Mouse (Mus musculus): ENCODE data around the gene Atxn1. TPM values are rescaled to one million over a fixed set of nuclear protein-coding genes. Genes with fewer than 3 reads are reported as not detected.

Atxn1 gene
- polyA plus RNA-seq, 1 experiment from 2014 or later = 10.4 TPM

DNA sequence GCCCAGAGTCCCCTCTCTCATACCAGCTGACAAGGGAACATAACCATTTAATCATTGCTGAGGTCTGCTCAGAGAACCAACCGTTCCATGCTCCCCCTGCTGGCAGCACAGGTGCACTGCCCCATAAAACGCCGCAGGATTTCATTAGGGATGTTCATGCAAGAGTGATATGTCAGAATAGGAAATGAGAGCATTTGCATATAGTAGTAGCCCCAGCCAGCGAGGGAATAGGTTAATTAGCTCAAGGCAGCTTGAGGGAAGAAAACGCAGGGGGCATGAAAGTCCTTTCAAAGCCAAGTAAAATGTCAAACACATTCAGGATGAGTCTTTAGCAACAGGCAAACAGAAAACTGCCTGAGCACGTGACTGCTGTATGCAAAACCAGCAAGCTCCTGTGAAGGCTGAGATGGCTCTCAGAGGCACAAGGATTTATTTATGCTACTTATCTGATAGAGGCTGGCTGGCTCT, 393.0 kb downstream of the Atxn1 start:
- Histone ChIP-seq H3K4me2 (ENCODE audit: low read length) (peak overlapping the region; percentile 37), H3K9ac (ENCODE audit: low read depth, low read length) (peak overlapping the region; percentile 28; the same call in 1 of the 2 replicates), H3K36me3 (ENCODE audit: control insufficient read depth, insufficient read depth, low read length) (peaks cover 3% of the 10 kb centered on the region; the same call in 1 of the 2 replicates), H3K4me1 (ENCODE audit: control insufficient read depth, insufficient read depth, low read length) (peaks cover 9% of the 10 kb centered on the region), H3K27ac (ENCODE audit: low read length) (peak overlapping the region; percentile 45), H3K9me3 (replicated peaks; ENCODE audit: control insufficient read depth, low read length, poor library complexity, severe bottlenecking) (no peaks in the 10 kb centered on the region), H3K4me3 (ENCODE audit: low read depth, low read length) (peak overlapping the region; percentile 22), H3K27me3 (ENCODE audit: control insufficient read depth, insufficient read depth, low read depth, low read length) (no peaks in the 10 kb centered on the region)
- peak; percentile 82 for ATAC-seq
- 2% methylated on average over 6 of the region's 6 CpGs for WGBS

DNA sequence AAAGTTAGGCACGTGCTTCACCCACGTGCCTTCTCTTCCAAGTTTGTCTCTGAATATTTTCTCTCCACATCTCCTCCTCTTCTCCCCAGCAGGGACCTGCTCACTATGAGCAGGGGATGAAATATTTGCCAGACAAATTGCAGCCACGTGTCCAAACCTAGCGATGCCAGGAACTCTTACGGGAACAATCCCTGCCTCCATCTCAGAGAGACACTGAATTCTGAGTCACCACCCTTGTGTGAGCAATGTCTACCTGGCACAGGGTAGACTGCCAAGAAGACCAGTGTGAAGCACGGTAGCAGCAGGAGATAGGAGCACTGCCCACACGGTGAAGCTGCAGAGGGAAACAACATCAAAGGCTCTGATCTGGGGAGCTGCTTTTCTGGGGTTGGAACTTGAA, 394.9 kb downstream of the Atxn1 start:
- 82% methylated on average over 7 of the region's 7 CpGs for WGBS
- H3K4me2 ChIP-seq (ENCODE audit: low read length) = no peak overlapping the region
- ATAC-seq = no peak
- peaks cover 7% of the 10 kb centered on the region; the same call in 1 of the 2 replicates for H3K36me3 ChIP-seq (ENCODE audit: control insufficient read depth, insufficient read depth, low read length)
- no peak overlapping the region for H3K9ac ChIP-seq (ENCODE audit: low read depth, low read length)
- H3K27ac ChIP-seq (ENCODE audit: low read length) = no peak overlapping the region
- no peaks in the 10 kb centered on the region for H3K27me3 ChIP-seq (ENCODE audit: control insufficient read depth, insufficient read depth, low read depth, low read length)
- H3K4me1 ChIP-seq (ENCODE audit: control insufficient read depth, insufficient read depth, low read length) = peaks cover 5% of the 10 kb centered on the region
- H3K9me3 ChIP-seq (replicated peaks; ENCODE audit: control insufficient read depth, low read length, poor library complexity, severe bottlenecking) = no peaks in the 10 kb centered on the region
- no peak overlapping the region for H3K4me3 ChIP-seq (ENCODE audit: low read depth, low read length)

DNA sequence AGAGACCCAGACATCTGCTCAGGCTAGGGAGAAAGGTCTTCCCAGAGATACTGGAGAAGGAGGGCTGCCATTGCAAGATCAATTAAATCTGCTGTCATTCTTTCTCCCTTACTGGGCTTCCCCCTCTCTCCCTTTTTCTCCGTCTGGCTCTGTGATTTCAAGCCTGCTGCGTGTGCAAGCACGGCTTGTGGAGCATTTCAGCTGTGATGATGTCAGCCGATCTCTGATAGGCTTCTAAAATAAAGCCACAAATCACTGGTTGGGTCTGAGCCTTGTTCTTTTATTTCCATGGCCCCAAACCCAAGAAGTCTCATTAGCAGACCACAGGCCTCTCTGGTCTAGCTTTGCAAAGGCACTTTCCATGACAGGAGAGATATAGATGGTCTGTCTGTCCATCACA, 399.9 kb downstream of the Atxn1 start:
- H3K27ac ChIP-seq (ENCODE audit: low read length) = no peak overlapping the region
- WGBS = 66% methylated on average over 4 of the region's 4 CpGs
- ATAC-seq = no peak

DNA sequence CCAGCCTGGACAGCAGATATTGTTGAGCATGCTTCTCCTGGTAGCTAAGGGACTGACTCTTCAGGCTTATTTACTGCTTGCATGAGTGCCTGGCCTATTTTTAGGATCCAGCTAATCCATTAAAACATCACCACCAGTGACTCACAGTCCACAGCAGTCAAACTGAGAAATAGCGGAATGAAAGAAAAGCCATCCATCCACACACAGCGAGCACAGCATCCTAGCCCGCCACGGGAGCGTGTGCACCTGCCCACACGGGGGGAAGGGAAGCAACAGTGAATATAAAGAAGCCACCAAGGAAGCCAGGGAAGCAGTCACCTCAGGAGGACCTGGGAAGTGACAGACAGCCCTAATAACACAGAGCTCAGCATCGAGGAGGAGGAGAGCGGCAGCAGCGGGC, 402.8 kb downstream of the Atxn1 start:
- Histone ChIP-seq H3K9ac (ENCODE audit: low read depth, low read length) (no peak overlapping the region), H3K4me1 (ENCODE audit: control insufficient read depth, insufficient read depth, low read length) (peaks cover 2% of the 10 kb centered on the region; the same call in 1 of the 2 replicates), H3K9me3 (replicated peaks; ENCODE audit: control insufficient read depth, low read length, poor library complexity, severe bottlenecking) (no peaks in the 10 kb centered on the region), H3K4me3 (ENCODE audit: low read depth, low read length) (no peak overlapping the region), H3K27ac (ENCODE audit: low read length) (no peak overlapping the region), H3K4me2 (ENCODE audit: low read length) (no peak overlapping the region), H3K36me3 (ENCODE audit: control insufficient read depth, insufficient read depth, low read length) (peaks cover 6% of the 10 kb centered on the region; the same call in 1 of the 2 replicates), H3K27me3 (ENCODE audit: control insufficient read depth, insufficient read depth, low read depth, low read length) (no peaks in the 10 kb centered on the region)
- ATAC-seq = no peak
- 71% methylated on average over 9 of the region's 9 CpGs for WGBS

More for the DNA sequence above, 399.9 kb downstream of the Atxn1 start:
- no peak overlapping the region for H3K4me2 ChIP-seq (ENCODE audit: low read length)
- H3K4me3 ChIP-seq (ENCODE audit: low read depth, low read length) = no peak overlapping the region
- H3K27me3 ChIP-seq (ENCODE audit: control insufficient read depth, insufficient read depth, low read depth, low read length) = no peaks in the 10 kb centered on the region
- H3K4me1 ChIP-seq (ENCODE audit: control insufficient read depth, insufficient read depth, low read length) = peaks cover 2% of the 10 kb centered on the region; the same call in 1 of the 2 replicates
- H3K36me3 ChIP-seq (ENCODE audit: control insufficient read depth, insufficient read depth, low read length) = peaks cover 7% of the 10 kb centered on the region; the same call in 1 of the 2 replicates
- no peak overlapping the region for H3K9ac ChIP-seq (ENCODE audit: low read depth, low read length)
- H3K9me3 ChIP-seq (replicated peaks; ENCODE audit: control insufficient read depth, low read length, poor library complexity, severe bottlenecking) = no peaks in the 10 kb centered on the region

DNA sequence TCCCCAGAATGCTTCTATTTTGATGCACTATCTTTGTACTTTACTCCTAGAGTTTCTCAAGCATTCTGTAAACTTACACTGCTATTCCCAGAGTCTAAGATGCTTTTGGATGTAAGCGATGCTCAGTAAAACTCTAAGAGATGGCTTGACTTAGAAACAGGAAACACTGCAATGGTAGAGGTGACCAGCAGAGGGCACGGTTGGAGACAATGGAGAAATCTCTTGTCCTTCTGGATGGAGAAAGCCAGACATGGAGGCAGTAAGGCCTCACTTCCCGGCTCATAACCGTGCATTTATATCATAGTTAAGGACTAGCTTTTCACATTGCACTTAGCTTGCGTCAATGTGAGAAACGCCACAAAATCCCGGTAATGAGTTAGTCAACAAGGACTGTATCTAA, 404.3 kb downstream of the Atxn1 start:
- ATAC-seq = no peak
- Histone ChIP-seq H3K27ac (ENCODE audit: low read length) (no peak overlapping the region), H3K4me2 (ENCODE audit: low read length) (no peak overlapping the region), H3K9ac (ENCODE audit: low read depth, low read length) (no peak overlapping the region), H3K4me1 (ENCODE audit: control insufficient read depth, insufficient read depth, low read length) (peaks cover 2% of the 10 kb centered on the region; the same call in 1 of the 2 replicates), H3K36me3 (ENCODE audit: control insufficient read depth, insufficient read depth, low read length) (no peaks in the 10 kb centered on the region), H3K4me3 (ENCODE audit: low read depth, low read length) (no peak overlapping the region), H3K27me3 (ENCODE audit: control insufficient read depth, insufficient read depth, low read depth, low read length) (no peaks in the 10 kb centered on the region), H3K9me3 (replicated peaks; ENCODE audit: control insufficient read depth, low read length, poor library complexity, severe bottlenecking) (no peaks in the 10 kb centered on the region)
- WGBS = 76% methylated on average over 7 of the region's 7 CpGs

DNA sequence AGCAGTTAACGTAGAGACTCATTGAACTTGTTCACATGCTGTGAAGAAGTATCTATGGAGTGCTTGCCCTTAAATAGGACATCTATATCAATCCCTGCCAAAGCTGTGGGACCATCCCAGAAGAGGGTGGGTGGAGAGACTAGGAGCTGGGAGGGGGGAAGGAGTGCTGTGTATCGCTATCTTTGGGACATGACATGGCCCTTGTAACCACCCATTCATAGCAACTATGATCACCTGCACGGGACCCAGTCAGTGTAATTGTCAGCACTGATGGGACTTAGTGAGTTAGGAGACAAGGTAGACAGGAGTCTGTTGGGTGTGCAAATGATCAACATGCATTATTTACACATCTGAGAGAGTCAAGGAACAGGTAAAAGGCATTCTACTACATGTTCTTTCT, 405.6 kb downstream of the Atxn1 start:
- H3K9me3 ChIP-seq (replicated peaks; ENCODE audit: control insufficient read depth, low read length, poor library complexity, severe bottlenecking) = no peaks in the 10 kb centered on the region
- no peak overlapping the region for H3K9ac ChIP-seq (ENCODE audit: low read depth, low read length)
- H3K4me3 ChIP-seq (ENCODE audit: low read depth, low read length) = no peak overlapping the region
- WGBS = 83% methylated on average over 3 of the region's 3 CpGs
- ATAC-seq = no peak
- H3K4me2 ChIP-seq (ENCODE audit: low read length) = no peak overlapping the region
- peaks cover 2% of the 10 kb centered on the region; the same call in 1 of the 2 replicates for H3K4me1 ChIP-seq (ENCODE audit: control insufficient read depth, insufficient read depth, low read length)
- H3K27ac ChIP-seq (ENCODE audit: low read length) = no peak overlapping the region
- H3K36me3 ChIP-seq (ENCODE audit: control insufficient read depth, insufficient read depth, low read length) = no peaks in the 10 kb centered on the region
- no peaks in the 10 kb centered on the region for H3K27me3 ChIP-seq (ENCODE audit: control insufficient read depth, insufficient read depth, low read depth, low read length)

DNA sequence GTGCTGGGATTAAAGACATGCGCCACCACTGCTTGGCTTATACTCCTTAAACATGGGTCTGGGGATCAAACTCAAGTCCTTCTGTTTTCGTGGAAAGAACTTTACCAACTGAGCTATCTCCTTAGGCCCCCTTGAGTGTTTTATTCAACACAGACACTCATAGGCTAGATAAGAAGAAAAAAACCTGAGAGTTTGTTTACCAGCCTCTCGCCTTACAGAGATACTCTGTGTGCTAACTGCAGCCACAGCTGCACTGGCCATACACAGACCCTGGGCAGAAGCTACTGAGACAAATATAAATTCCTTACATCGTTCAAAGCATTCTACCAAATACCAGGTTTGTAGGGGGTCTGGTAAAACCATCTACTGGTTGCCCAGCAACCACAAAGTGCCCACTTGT, 406.4 kb downstream of the Atxn1 start:
- Histone ChIP-seq H3K4me1 (ENCODE audit: control insufficient read depth, insufficient read depth, low read length) (peaks cover 2% of the 10 kb centered on the region; the same call in 1 of the 2 replicates), H3K4me3 (ENCODE audit: low read depth, low read length) (no peak overlapping the region), H3K9ac (ENCODE audit: low read depth, low read length) (no peak overlapping the region), H3K27ac (ENCODE audit: low read length) (no peak overlapping the region), H3K36me3 (ENCODE audit: control insufficient read depth, insufficient read depth, low read length) (no peaks in the 10 kb centered on the region), H3K9me3 (replicated peaks; ENCODE audit: control insufficient read depth, low read length, poor library complexity, severe bottlenecking) (no peaks in the 10 kb centered on the region), H3K27me3 (ENCODE audit: control insufficient read depth, insufficient read depth, low read depth, low read length) (no peaks in the 10 kb centered on the region), H3K4me2 (ENCODE audit: low read length) (no peak overlapping the region)
- 62% methylated on average over 4 of the region's 4 CpGs for WGBS
- no peak for ATAC-seq

DNA sequence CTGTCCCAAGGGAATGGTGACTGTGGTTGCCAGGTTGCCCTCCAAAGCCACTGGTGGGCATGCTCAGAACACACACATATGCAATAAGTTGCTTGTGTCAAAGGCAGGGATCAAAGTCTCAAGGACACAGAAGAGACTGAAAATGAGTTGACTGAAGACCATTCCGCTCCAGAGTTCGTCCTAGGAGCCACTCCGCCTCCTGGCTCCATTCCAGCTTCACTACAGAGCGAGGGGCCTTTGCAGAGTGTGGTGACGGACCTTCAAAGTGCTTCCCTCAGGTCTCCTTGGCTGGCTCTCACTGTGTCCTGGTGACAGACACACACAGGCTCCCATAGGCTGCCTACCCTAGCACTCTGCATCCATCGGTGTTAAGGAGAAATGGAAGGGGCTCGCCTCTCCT, 411.1 kb downstream of the Atxn1 start:
- Histone ChIP-seq H3K9me3 (replicated peaks; ENCODE audit: control insufficient read depth, low read length, poor library complexity, severe bottlenecking) (no peaks in the 10 kb centered on the region), H3K9ac (ENCODE audit: low read depth, low read length) (no peak overlapping the region), H3K36me3 (ENCODE audit: control insufficient read depth, insufficient read depth, low read length) (no peaks in the 10 kb centered on the region), H3K27me3 (ENCODE audit: control insufficient read depth, insufficient read depth, low read depth, low read length) (no peaks in the 10 kb centered on the region), H3K4me3 (ENCODE audit: low read depth, low read length) (no peak overlapping the region), H3K27ac (ENCODE audit: low read length) (no peak overlapping the region), H3K4me1 (ENCODE audit: control insufficient read depth, insufficient read depth, low read length) (peaks cover 4% of the 10 kb centered on the region), H3K4me2 (ENCODE audit: low read length) (no peak overlapping the region)
- no peak for ATAC-seq
- 64% methylated on average over 7 of the region's 7 CpGs for WGBS

DNA sequence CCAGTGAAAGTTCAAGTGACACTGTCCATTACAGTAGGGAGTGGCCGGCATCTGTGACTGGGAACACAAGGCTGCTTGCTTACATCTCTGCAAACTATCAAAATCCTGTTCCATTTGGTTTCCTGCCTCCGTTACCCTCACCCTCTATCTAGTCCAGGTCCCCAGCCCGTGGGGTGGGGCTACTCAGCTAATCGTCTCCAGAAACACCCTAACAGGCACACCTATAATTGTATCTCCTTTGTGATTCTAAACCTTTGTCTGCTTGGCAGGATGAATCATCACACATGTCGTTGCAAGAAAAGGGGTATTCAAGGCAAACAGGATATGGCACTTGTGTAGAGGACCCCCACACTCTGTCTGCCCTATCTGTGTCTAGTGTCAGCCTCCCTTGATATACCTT, 417.3 kb downstream of the Atxn1 start:
- no peaks in the 10 kb centered on the region for H3K36me3 ChIP-seq (ENCODE audit: control insufficient read depth, insufficient read depth, low read length)
- no peak overlapping the region for H3K4me2 ChIP-seq (ENCODE audit: low read length)
- no peaks in the 10 kb centered on the region for H3K27me3 ChIP-seq (ENCODE audit: control insufficient read depth, insufficient read depth, low read depth, low read length)
- H3K9me3 ChIP-seq (replicated peaks; ENCODE audit: control insufficient read depth, low read length, poor library complexity, severe bottlenecking) = no peaks in the 10 kb centered on the region
- H3K9ac ChIP-seq (ENCODE audit: low read depth, low read length) = no peak overlapping the region
- no peak for ATAC-seq
- H3K4me3 ChIP-seq (ENCODE audit: low read depth, low read length) = no peak overlapping the region
- WGBS = 87% methylated on average over 5 of the region's 5 CpGs
- no peak overlapping the region for H3K27ac ChIP-seq (ENCODE audit: low read length)
- H3K4me1 ChIP-seq (ENCODE audit: control insufficient read depth, insufficient read depth, low read length) = peaks cover 4% of the 10 kb centered on the region
